Mouse (Mus musculus) urinary bladder, adult 18-20 months (tissue): Measurements from ENCODE around the gene L3hypdh.
"Not testable (repeated sequence)": the region's sequence is repeated elsewhere in the genome, so short reads cannot be mapped to it uniquely, and the experiment has no call there.

ENCODE experiments used
- DNase-seq, 2 experiments: peaks; one replicate each; pipeline ENCODE4 v3.0.0; 2022; ENCODE audit warnings: low spot score in 2 of 2, mixed read lengths in 2 of 2

L3hypdh gene

DNA sequence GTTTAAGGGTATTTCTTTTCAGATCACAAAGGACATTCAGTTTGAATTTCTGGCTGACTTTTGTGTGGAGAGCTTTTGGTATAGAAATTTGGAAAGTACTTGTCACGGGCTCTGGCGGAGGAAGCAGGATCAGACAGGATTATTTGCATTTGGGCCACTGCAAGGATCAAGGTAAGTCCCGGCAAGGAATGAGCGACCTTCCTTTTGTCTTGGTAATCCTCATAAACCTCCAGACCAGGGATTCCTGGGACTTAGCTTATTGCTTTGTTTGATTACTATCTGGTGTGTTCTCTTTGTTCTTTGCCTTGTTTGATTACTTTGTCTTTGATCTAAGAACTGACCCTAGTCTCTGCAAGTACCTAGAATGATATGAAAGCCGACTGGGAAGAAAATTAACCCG is 31.4 kb downstream of the L3hypdh start:
- no peak for DNase-seq

DNA sequence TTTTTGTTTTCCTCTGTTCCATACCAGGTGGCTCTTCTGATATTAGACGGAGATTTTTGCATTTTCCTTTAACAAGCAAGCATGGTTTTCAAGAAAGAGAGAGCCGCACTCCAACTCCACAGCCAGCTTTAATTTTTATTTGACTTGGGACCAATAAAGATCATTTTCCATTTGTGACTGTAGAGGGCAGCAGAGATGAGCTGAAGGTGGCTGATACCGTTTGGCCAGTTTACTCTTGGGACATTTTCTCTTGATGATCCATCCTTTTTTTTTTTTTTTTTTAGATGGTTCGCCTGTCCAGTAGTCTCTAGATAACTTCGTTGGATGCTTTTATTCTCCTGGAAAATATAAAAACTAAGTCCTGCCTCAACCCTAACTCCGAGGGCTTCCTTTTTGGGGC is 31.9 kb downstream of the L3hypdh start:
- DNase-seq: no peak

DNA sequence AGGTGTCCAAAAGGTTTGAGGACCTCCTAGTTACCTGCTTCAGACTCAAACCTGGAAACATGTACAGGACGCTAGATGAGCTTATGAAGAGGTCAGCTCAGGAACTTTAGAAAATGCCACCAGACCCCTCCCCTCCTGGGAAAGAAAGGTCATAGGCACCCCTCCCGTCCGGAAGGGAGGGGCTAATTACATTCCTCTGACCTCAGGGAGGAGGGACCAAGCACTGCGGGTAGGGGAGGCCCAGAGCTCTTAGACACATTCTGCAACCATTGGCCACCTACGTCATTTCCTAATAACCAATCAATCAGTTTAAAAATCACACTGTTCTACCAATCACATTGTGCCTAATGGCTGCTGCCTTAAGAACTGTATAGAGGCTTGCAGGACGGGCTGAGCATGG is 32.7 kb downstream of the L3hypdh start:
- DNase-seq: no peak

DNA sequence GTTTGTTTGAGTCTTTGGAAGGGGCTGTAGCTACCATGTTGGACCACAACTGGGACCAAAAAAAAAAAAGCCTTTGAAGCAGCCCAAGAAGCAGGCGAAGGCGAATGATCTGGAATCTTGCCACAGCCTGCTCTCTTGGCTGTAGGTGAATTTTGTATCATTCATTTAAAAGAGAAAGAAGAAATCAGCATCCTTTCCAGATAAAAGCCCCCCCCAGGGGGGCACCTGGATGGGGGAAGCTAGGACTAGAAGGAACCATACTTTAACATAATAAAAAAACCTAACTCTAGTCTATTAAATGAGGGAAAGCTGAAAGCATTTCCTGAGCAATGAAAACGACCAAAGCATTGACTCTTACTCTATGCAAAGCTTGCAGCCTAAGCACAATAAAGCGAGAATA is 34.4 kb downstream of the L3hypdh start:
- no peak for DNase-seq

DNA sequence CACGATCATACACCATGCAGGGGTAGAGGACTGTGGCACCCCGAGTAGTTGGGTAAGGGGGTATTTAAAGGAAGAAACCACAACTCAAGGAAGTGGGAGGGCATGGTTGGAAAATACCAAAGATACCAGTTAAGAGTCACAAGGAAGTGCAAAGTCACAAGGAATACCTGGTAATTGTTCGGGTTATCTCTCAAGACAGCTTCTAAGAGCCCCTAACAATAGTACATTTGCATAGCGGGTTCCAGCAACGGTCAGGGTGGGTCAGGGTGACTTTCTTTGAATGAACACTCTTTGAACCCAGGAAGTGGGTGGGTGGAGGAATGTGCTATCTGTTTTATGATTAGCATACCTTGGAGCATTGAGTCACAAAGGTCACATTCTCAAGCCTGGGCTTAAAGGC is 35.1 kb downstream of the L3hypdh start:
- not testable (repeated sequence) for DNase-seq

DNA sequence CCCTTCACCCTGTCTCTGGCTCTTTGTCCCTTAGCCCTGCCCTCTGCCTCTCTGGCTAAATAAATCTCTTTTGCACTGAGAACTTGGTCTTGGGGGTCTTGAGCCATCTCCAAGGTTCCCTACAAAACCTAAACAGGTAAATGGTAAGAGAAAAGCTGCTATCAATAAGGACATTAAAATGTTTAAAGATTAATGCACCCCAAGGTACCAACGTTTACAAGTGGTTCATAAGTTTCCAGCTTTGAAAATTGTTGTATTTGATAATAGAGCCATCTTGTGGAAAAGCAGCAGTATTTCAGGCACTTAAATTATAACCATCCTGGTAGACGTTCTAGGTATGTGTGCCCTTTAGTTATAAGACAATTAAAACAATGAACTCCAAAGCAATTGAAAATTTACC is 37.7 kb downstream of the L3hypdh start:
- no peak for DNase-seq

DNA sequence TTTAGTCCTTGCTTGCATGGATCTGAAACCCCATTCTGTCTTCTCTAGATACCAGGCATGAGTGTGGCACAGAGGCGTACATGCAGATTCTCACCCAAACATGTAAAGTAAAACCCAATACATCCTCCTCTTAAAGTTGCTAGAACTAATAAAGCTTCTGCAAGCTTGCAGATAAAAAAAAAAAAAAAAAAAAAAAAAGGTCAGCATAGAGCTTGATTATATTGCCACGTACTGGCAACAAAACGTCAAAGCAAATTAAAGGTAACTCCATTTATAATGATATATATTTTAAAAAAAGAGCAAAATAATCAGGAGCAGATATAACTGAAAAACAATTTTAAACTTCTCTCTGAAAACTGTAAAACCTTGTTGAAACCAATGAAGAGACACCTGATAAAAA is 44.0 kb downstream of the L3hypdh start:
- no peak for DNase-seq

DNA sequence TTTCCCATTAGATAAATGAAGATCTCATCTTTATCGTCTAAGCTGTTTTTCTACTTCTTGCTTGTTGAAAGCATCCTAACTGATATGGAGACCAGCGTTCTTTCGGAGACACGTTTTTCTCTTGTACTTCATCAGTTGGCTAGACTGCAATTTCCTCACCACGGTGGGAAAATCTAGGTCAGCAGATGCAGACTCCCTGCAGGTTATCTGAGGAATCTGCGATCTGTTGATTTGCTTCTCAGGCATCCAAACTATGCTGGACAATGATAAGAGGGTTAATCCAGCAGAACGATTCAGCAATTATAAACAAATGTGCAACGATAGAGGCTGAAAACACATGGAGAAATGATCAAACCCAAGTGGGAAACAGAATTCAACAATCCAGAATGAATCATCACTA is 45.7 kb downstream of the L3hypdh start:
- no peak for DNase-seq

DNA sequence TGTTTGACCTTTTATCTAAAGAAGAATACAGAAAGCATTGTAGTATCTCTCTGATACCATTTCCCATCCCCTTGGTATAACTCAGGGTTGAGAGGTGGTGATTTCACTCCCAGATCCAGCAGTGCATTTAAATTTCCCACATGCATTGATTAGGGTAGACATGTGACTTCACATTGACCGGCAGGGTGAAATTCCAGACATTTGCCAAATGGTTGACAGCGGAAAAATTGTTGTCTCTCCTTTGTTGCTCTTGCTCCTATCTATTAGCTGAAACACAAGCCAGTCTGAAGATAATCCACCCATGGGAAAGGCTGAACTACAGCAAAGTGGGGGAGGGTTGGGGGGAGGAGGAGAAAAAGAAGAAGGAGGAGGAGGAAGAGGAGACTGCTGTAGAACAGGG is 46.4 kb downstream of the L3hypdh start:
- DNase-seq: no peak

DNA sequence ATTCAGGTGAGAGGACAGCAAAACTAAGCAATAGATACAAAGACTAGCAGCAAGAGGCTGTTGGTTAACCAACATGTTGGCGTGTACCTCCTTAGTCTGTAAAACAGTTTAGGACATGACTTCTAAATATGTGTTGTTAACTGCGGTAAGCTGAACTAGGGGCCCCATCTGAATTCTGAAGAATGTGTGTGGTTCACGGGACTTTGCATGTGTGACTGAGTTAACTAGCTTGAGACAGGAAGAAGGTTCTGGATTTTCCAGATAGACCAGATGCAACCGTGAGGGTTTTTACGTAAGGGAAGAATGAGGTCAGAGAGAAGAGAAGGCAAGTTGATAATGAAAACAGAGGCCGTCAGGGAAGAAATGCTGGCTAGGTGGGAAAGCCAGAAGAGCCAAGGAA is 48.2 kb downstream of the L3hypdh start:
- DNase-seq: no peak

DNA sequence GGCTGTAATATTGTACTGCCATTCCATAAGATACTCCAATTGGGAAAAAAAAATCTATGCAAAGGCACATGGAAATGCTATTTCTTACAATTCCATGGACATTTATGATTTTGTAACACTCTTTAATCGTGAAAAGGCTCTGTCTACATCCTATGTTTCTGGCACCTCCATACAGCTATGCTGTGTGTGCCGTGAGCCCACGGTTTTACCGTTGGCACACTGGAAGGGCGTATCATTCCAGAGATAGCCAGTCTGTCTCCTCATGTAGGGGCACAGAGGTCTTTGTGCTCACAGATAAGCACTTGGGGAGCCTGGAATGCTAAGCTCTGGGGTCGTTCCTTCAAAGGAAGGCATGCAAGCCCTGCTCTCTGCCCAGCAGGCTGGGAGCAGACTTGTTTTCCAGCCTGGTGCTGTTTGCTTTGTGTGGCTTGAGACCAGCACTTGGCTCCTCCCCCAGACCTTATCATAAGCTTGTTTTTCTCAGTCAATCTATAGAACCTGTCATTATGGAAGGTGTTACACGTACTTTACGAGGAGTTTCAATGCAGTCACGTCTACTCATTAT is 49.1 kb downstream of the L3hypdh start:
- no peak for DNase-seq

DNA sequence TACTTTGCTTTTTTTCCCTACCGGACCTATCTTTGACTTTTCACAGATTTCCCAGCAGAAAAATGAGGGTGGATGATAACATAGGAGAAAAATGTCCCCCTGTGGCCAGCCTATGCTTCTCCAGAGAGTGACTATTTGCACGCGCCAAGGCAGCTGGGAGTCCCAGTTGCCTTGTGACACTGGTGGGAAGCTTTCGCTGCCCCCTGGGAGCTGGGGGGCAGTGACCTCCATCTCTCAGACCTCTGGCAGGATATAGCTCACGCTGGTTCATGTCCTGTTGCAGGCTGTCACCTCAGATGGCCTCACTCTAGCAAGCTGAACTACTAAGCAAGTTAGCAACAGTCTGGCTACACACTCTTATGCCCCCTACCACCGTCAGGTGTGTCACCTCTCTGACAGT is 53.4 kb downstream of the L3hypdh start:
- no peak for DNase-seq

DNA sequence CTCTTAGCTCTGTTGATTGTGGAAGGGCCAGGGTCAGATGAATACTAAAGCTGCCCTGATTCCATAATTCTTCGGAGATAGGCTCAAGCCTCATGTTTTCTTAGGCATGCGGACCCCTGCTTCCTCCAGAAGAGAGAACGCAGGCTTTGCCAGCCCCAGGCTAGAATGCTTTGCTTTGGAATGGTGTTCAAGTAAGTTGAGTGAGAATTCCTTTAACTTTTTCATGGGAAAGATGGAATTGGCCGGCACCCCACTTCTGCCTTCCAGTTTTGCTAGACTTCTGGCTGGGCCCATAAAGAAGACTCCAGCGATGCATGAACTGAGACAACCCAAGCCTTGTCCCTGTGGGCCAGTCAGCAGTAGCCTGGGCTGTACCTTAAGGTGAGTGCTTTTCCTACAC is 54.1 kb downstream of the L3hypdh start:
- DNase-seq: no peak

DNA sequence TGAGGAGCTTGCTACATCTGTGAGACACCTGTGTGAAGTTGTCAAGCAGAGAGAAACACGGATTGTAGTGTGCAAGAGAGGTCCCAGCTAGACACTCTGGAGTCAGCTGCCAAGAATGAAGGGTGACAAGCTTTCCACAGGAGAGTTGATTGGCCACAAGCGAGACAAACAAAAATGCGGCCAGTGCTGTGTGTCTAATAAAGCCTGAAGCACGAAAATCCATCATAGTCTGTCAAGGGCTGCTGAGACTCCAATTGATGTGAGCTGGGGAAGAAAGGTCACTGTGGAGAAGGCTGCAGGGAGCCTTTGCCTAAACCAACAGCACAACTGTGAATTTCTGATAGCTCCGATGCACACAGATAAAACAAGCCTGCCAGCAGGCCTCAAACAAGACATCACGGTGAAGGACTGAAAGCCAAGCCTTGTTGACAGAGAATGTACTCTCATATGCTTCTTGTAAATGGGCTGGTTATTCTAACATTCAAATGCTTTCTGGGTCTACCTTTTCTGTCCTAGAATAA is 59.9 kb downstream of the L3hypdh start:
- no peak for DNase-seq

DNA sequence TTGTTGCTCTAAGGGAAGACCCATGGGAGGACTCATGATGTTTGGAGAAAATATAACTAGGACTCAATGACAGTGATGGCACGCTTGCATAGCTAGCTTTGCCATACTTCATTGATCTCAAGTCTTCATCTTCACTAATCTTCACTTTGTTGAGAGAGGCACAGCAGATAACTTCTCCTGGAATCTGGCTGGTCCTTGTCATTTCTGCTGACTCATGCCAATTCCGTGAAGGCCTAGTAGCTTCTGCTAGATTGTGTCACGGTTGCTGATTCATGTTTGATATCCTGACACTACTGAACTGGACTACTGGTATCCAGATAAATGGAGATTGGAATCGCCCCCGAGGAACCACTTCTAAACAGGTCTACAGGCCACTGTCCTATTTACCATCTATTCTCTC is 61.7 kb downstream of the L3hypdh start:
- no peak for DNase-seq
